Mouse (Mus musculus) skeletal muscle tissue, postnatal 0 days (tissue): ENCODE data around the gene Mras. TPM values are rescaled to one million over a fixed set of nuclear protein-coding genes. Genes with fewer than 3 reads are reported as not detected.

Source experiments
- polyA plus RNA-seq: library from polyadenylated mRNA; unstranded; fragments of >200 nt; fragmentation: Nextera tagmentation; extraction: Ambion mirVana; gene quantifications from 2 replicates; pipeline ENCODE4 v1.2.1, GENCODE M21; 2015

Gene Mras
- 9.5 and 14.1 TPM in 2 replicates for polyA plus RNA-seq

DNA sequence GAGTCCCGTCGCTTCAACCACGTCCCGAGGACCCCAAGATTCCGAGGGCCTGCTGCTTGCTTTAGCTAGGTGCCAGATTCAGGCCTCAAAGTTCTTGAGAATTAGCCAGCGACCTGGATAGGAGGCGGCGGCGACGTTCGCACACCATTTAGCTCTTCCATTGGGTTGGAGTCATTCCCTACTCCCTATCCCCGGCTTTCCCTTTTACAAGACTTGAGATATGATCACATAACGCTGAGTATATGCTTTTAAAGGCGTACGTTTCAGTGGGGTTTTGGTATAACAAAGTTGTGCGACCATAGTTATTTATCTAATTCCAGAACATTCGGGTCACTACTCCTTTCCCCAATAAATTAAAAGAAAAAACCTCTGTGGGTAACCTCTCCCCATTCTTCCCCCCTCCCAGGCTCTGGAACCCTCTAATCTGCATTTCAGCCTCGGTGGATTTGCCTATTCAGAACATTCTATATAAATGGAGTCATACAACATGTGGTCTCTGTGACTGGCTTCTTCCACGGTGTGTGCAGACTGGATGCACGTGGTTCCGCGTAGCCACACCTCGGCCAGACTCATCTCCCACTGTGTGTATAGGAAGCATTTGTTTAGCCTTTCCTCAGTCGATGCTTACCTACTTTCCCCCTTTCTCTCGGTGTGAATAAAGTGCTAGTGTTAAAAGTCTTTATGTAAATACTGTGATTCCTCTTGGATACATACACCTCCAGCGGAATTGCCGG is at the start of gene Mras:
Gene Mras, minus strand, starts transcription at position 351 of the 734 bp plus-strand sequence.

DNA sequence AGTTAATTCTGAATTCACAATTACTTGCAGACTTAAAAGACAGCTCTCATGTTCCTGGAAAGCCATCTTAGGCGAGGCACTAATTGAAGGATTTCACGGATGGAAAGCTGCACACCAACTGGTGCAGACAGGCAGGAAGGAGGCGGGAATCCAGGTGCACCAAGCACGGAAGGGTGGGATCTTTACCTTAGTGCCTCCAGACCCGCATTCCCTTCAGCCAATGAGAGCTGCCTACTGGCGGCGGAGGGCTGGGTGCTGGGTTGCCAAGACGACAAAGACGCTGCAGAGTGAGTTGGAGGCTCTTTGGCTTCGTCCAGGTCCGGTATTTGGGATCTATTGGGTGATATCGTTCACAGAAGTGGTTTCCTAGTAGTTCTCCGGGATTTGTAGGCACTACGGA is 14.0 kb upstream of the Mras start, which contains the start of gene Nme9:
Gene Nme9, plus strand, starts transcription at position 315 of the 400 bp plus-strand sequence.

GRCm38 (mm10) chr9:99357921-99358692 is 79.1 kb downstream of the Mras start, which contains the start of gene Esyt3:
Esyt3 (minus strand) TSS chr9:99358557.

Other genes with a start within 250 kb of the Mras start
- not detected in 2 replicates for gene Faiml, start 200.1 kb downstream of the Mras start, polyA plus RNA-seq
- gene Cep70, start 194.0 kb downstream of the Mras start, polyA plus RNA-seq, result 9.4 and 11.8 TPM in 2 replicates
- 0.04 and 0.28 TPM in 2 replicates for gene Esyt3, start 78.8 kb downstream of the Mras start, polyA plus RNA-seq
- gene Nme9, start 14.1 kb upstream of the Mras start, polyA plus RNA-seq, result not detected in 2 replicates
- 15.8 and 18.3 TPM in 2 replicates for gene Armc8, start 131.5 kb upstream of the Mras start, polyA plus RNA-seq
- 9.8 and 10.1 TPM in 2 replicates for gene Dbr1, start 138.4 kb upstream of the Mras start, polyA plus RNA-seq
- not detected in 2 replicates for gene A4gnt, start 175.1 kb upstream of the Mras start, polyA plus RNA-seq
- 4.4 TPM in 2 replicates for gene Dzip1l, start 192.1 kb upstream of the Mras start, polyA plus RNA-seq